Mouse (Mus musculus): ENCODE data around the gene Rad54l.

- TF ChIP-seq NELFE (IDR thresholded peaks at IDR 0.05; ENCODE audit: low read depth, low read length) (no peak), POLR2A (IDR thresholded peaks at IDR 0.05; ENCODE audit: control insufficient read depth in 1 of 2, insufficient read depth in 1 of 2, low read depth in 1 of 2, low read length in 2 of 2, poor library complexity in 1 of 2) (no peak), ELF1 (IDR thresholded peaks at IDR 0.05; ENCODE audit: low read depth, low read length) (no peak), POLR2AphosphoS2 (IDR thresholded peaks at IDR 0.05; ENCODE audit: low read length) (no peak), MAFK (IDR thresholded peaks at IDR 0.05; ENCODE audit: borderline replicate concordance, low read depth, low read length) (no peak)
Measured at GRCm38 (mm10) chr4:116169353-116169672, 45.8 kb upstream of the Rad54l start.

Data from MEL (cell line).